Mouse (Mus musculus) bone marrow, adult 2 months (tissue): ENCODE data around the gene Rgs3. TPM values are rescaled to one million over a fixed set of nuclear protein-coding genes. Genes with fewer than 3 reads are reported as not detected.

Source experiments
- H3K27ac ChIP-seq: fragments of 200-500 bp; 2 replicates; pipeline ENCODE4 v1.5.1; 2012; ENCODE audit warnings: low read depth, mild to moderate bottlenecking, control low read depth, inconsistent platforms, low read length; ENCODE audit not compliant: control insufficient read depth, poor library complexity, insufficient read depth
- H3K4me1 ChIP-seq: fragments of 200-500 bp; 2 replicates; pipeline ENCODE4 v1.6.1; 2011; ENCODE audit warnings: low read length; ENCODE audit not compliant: control insufficient read depth, insufficient read depth
- H3K4me3 ChIP-seq: fragments of 200-500 bp; replicated peaks from 2 replicates; pipeline ENCODE3; 2011; ENCODE audit warnings: mild to moderate bottlenecking, low read depth, low read length, control low read depth; ENCODE audit not compliant: control insufficient read depth
- CTCF ChIP-seq: fragments of 200-500 bp; IDR thresholded peaks from 2 replicates; pipeline ENCODE4 v1.5.1; 2011; ENCODE audit warnings: low read length, control low read depth; ENCODE audit not compliant: control insufficient read depth, insufficient read depth
- POLR2A ChIP-seq: fragments of 200-500 bp; IDR thresholded peaks from 2 replicates; pipeline ENCODE4 v1.6.1; 2011; ENCODE audit warnings: low read depth, mild to moderate bottlenecking, control low read depth, low read length, borderline replicate concordance; ENCODE audit not compliant: control insufficient read depth
- WGBS: fragments of 180-500 bp; shearing (Covaris S2); methylation state at CpG from one replicate; pipeline ENCODE4 v1.1.7; 2018; 5-methylcytosine and 5-hydroxymethylcytosine counted together
- polyA plus RNA-seq: library from polyadenylated mRNA; stranded (reverse); fragments of >200 nt; gene quantifications from 2 replicates; pipeline ENCODE4 v1.2.4, GENCODE M21; 2011; ENCODE audit warnings: low replicate concordance; ENCODE audit not compliant: missing spikeins, insufficient read depth, insufficient read length

Rgs3 gene
- polyA plus RNA-seq, 1 experiment = 27.0 TPM

DNA sequence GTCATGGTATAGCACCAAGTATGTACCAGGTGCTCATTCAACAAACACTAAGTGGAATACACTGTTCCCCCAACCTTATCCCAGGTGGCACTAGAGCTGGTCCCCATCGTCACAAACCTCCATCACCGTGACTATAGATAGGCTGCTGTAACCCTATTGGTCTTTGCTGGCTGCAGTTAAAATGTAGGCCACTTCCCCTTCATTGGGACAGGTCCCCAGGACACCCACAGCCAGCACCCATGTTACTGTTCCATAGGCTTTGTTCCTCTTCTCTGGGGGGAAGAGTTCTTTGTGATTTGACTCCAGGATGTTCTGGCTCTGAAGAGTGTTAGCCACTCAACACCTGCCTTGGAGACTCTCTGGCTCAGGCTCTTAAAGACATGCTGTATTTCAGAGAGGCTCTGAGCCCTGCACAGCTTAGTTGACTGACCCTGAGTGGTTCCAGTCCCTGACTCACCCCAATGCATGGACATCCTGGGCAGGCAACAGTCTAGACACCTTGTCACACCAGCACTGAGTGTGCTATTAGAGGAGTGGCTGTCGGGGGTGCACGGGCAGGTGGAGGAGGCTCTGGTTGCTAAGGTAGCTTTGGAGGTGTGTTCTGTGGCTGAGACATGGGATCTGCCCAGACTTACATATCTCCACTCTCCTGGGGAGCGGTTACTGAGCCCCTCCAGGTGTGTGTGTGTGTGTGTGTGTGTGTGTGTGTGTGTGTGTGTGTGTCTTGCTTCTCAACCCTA lies 94.4 kb downstream of the Rgs3 start:
- TF ChIP-seq CTCF = no peak
- 77% methylated on average over 5 of the region's 5 CpGs for WGBS
- no peak overlapping the region for H3K4me3 ChIP-seq
- no peaks in the 10 kb centered on the region; the same call in none of the 2 replicates for H3K4me1 ChIP-seq
- peak overlapping the region; percentile 4; the same call in 1 of the 2 replicates for H3K27ac ChIP-seq

DNA sequence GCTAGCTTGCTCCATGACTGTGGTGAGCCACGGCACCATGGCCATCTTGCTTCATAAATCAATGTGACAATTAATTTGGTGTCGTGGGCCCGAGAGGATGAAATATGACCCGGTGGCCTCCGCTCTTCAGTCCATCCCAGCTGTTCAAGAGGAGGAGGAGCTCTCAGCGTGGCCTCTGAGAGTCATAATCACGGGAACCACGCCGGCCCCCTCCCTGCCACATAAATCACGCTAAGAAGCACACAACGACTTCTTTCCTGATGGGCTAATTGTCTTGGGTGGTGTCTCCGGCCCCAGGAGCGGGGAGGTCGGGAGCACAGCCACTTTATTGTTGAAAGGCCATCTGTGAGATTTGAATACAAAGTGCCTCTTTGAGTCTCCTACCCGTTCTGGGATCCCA lies 99.6 kb downstream of the Rgs3 start:
- TF ChIP-seq POLR2A (no peak), CTCF (no peak)
- H3K27ac ChIP-seq = no peak overlapping the region
- WGBS = 72% methylated on average over 15 of the region's 15 CpGs

DNA sequence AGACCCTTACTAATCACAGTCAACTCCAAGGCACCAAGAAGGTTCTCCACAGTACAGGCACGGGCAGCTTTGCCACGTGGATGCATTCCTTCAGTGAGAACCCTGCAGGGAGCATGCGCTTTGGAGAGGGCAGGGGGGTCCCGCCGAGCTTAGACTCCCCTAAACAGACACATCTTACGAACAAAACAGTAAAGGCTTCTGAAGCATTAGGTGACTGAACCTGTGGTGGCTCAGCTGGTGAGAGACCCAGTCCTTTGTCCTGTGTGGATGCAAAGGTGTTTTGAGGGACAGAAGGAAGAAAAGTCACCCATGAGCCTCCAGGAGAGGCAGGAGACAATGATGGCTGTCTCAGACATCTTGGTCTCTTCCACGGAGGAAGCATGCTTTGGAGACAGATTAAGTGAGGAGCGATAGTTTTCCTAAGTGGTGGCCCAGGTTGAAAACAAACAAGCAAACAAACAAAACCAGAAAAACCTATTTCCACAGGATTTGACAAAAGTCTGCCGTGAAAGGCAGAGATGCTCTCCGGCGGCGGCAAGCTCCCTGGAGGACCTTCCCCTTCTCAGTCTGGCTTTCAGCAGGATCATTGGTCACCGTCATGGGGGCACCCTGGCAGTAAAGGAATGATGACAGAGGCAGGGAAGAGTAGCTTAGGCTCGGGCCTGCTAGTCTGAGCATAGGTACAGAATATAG lies 100.4 kb downstream of the Rgs3 start:
- TF ChIP-seq POLR2A (no peak), CTCF (no peak)
- H3K27ac ChIP-seq = no peak overlapping the region
- H3K4me1 ChIP-seq = peaks cover 15% of the 10 kb centered on the region
- H3K4me3 ChIP-seq = no peak overlapping the region
- 82% methylated on average over 14 of the region's 14 CpGs for WGBS

More for the DNA sequence above, 99.6 kb downstream of the Rgs3 start:
- peaks cover 15% of the 10 kb centered on the region for H3K4me1 ChIP-seq
- no peak overlapping the region for H3K4me3 ChIP-seq

DNA sequence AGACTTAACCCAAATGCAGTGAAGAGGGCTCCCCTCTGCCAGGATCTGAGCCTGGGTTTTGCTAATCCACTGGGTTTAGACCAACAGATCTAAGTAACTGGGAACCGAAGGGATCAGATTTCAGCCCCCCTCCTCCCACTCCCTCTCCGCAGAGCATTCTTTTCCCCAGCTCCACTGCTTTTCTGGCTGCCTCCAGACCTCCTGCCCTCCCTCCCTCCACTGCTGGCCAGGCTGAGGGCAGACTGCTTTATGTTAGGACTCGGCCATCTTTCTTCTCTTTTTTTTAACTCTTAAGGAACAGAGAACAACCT lies 100.9 kb downstream of the Rgs3 start:
- WGBS = 47% methylated on average over 3 of the region's 3 CpGs
- TF ChIP-seq CTCF (no peak), POLR2A (no peak)
- H3K27ac ChIP-seq = peak overlapping the region; percentile 64
- no peak overlapping the region for H3K4me3 ChIP-seq
- H3K4me1 ChIP-seq = peaks cover 15% of the 10 kb centered on the region

DNA sequence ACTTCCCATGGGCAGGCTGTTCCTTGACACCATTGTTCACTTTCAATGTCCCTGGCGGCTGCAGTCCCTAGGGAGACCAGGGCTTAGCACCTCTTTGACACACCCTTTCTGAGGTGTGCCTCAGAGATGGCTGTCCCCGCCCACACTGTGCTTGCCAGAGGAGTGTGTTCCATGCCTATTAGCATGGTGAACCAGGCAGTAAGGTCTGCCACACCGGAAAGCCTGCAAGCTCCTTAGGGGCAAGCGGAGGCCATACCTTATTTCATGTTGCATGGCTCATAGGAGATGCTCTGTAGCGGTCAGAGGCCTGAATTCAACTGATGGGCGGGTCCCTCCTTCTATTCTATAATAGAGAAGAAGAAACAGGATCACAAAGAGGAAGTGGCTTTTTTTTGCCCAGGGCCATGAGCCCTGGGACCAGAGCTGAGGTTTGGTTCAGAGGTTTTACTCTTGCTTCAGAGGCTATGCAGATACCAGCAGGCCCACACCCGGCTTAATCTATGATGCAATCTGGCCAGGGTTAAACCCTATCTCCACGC lies 101.7 kb downstream of the Rgs3 start:
- Histone ChIP-seq H3K4me3 (peak overlapping the region; percentile 1), H3K27ac (peak overlapping the region; percentile 78), H3K4me1 (peaks cover 15% of the 10 kb centered on the region)
- TF ChIP-seq POLR2A = no peak
- TF ChIP-seq CTCF = no peak
- WGBS = 7% methylated on average over 8 of the region's 8 CpGs

DNA sequence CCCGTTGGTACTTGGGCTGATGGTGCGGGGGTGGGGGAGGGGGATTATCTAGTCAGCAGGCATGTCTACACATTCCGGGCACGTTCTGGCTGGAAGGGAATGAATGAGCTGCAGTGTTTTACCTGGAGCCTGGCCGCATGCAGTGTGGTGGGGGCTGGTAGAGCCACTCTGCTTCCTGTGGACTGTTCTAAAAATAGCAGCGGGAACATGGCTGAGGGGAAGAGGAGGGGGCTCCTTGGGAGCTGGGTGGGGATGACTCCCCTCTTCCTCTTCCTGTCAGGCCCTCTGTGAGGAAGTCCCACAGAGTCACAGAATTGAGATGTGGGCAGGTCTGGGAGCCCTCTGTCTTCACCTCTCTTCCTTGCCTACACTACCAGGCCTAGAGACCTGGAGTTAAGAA lies 103.7 kb downstream of the Rgs3 start:
- WGBS = 3% methylated on average over 6 of the region's 6 CpGs
- TF ChIP-seq CTCF = no peak
- TF ChIP-seq POLR2A = no peak
- Histone ChIP-seq H3K27ac (peak overlapping the region; percentile 90), H3K4me1 (peaks cover 15% of the 10 kb centered on the region), H3K4me3 (peak overlapping the region; percentile 58)

DNA sequence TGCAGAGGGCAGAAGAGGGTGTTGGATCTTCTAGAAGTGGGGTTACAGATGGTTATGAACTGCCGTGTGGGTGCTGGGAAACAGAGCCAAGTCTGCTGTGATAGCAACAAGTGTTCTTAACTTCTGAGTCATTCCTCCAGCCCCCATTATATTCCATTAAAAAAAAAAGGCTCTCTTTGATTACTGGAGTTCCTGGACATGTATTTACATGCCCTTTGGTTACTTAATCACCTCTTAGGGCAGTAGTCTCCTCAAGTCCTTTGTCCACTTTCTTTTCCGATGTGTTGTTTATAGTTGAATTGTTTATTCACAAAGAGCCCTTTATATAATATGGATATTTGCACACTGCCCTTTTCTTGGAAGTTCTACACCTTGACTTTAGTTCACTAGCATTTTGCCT lies 106.2 kb downstream of the Rgs3 start:
- WGBS = 84% methylated on average over 2 of the region's 2 CpGs
- peaks cover 15% of the 10 kb centered on the region for H3K4me1 ChIP-seq
- no peak overlapping the region for H3K4me3 ChIP-seq
- no peak for TF ChIP-seq POLR2A
- TF ChIP-seq CTCF = no peak
- no peak overlapping the region for H3K27ac ChIP-seq

DNA sequence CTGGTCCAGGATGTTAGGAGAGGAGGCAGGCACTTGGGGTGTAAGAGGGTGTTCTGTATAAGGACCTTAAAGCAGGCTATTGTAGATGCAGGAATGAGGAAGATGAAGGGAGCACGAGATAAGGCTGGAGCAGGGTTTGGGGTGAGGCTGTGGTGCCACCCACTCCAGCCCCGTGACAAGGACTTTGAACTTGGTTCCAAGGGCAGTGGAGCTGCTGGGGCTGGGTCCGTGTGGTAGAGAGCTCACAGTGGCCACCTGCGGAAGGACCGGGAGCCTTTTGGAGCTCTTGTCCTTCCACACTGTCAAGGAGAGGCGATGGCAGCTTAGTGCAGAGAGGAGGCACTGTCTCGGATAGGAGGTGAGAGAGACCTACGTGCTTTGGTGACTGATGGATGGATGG lies 109.0 kb downstream of the Rgs3 start:
- H3K4me1 ChIP-seq = peaks cover 2% of the 10 kb centered on the region; the same call in 1 of the 2 replicates
- WGBS = 78% methylated on average over 8 of the region's 8 CpGs
- TF ChIP-seq CTCF (no peak), POLR2A (no peak)
- H3K4me3 ChIP-seq = no peak overlapping the region
- H3K27ac ChIP-seq = no peak overlapping the region
